Mouse (Mus musculus) mature B cell (primary cell): Measurements from ENCODE around the gene Slc15a3.

Source experiments
- in situ Hi-C: fragments of 300-500 bp; cut with MboI; formaldehyde crosslinking; loops from 2 replicates; pipeline ENCODE4 v1.14.3; 2019

Slc15a3 gene

GRCm38 (mm10) chr19:10869241-10869885 is 29.8 kb downstream of the Slc15a3 start:
- in situ Hi-C loops, result no loop called here

- in situ Hi-C loops, result no loop called here
Measured at GRCm38 (mm10) chr19:10869886-10870527, 30.5 kb downstream of the Slc15a3 start, which contains the start of gene Tmem132a. Tmem132a (minus strand) TSS chr19:10869940.

- in situ Hi-C loops, result no loop called here
Measured at GRCm38 (mm10) chr19:10870676-10871075, 31.1 kb downstream of the Slc15a3 start.

GRCm38 (mm10) chr19:10871328-10871961 is 31.9 kb downstream of the Slc15a3 start:
- in situ Hi-C loops, result no loop called here

GRCm38 (mm10) chr19:10878201-10878837 is 38.8 kb downstream of the Slc15a3 start:
- in situ Hi-C loops, result no loop called here

- in situ Hi-C loops, result no loop called here
Measured at GRCm38 (mm10) chr19:10880085-10880974, 40.8 kb downstream of the Slc15a3 start.

GRCm38 (mm10) chr19:10880975-10881425 is 41.5 kb downstream of the Slc15a3 start:
- in situ Hi-C loops, result no loop called here

GRCm38 (mm10) chr19:10881426-10882154 is 42.1 kb downstream of the Slc15a3 start, which contains the start of gene Tmem109:
Tmem109 (minus strand) TSS chr19:10882001.
- in situ Hi-C loops, result no loop called here

- in situ Hi-C loops, result no loop called here
Measured at GRCm38 (mm10) chr19:10892201-10892600, 52.7 kb downstream of the Slc15a3 start.

- in situ Hi-C loops, result no loop called here
Measured at GRCm38 (mm10) chr19:10895016-10895528, 55.5 kb downstream of the Slc15a3 start, which contains the start of gene Prpf19. Prpf19 (plus strand) TSS chr19:10895231.

GRCm38 (mm10) chr19:10895708-10896107 is 56.2 kb downstream of the Slc15a3 start:
- in situ Hi-C loops, result no loop called here

- in situ Hi-C loops, result no loop called here
Measured at GRCm38 (mm10) chr19:10896849-10897248, 57.3 kb downstream of the Slc15a3 start.

GRCm38 (mm10) chr19:10897491-10897890 is 58.0 kb downstream of the Slc15a3 start:
- in situ Hi-C loops, result no loop called here

GRCm38 (mm10) chr19:10900315-10900714 is 60.8 kb downstream of the Slc15a3 start:
- in situ Hi-C loops, result no loop called here

- in situ Hi-C loops, result no loop called here
Measured at GRCm38 (mm10) chr19:10901046-10901445, 61.5 kb downstream of the Slc15a3 start.

GRCm38 (mm10) chr19:10904512-10904911 is 65.0 kb downstream of the Slc15a3 start:
- in situ Hi-C loops, result no loop called here

GRCm38 (mm10) chr19:10904927-10905727 is 65.6 kb downstream of the Slc15a3 start:
- in situ Hi-C loops, result no loop called here

GRCm38 (mm10) chr19:10905728-10906000 is 66.1 kb downstream of the Slc15a3 start:
- in situ Hi-C loops, result no loop called here

- in situ Hi-C loops, result no loop called here
Measured at GRCm38 (mm10) chr19:10907891-10908290, 68.4 kb downstream of the Slc15a3 start.
